Mouse (Mus musculus): ENCODE measurements at regions not wholly inside any gene's neighbourhood (a gene's known extent, or its start where the extent isn't known, plus 50 kb on each side); places are given as distances from the start of the nearest gene placed in this dataset.
"Not testable (repeated sequence)": the region's sequence is repeated elsewhere in the genome, so short reads cannot be mapped to it uniquely, and the experiment has no call there.

DNA sequence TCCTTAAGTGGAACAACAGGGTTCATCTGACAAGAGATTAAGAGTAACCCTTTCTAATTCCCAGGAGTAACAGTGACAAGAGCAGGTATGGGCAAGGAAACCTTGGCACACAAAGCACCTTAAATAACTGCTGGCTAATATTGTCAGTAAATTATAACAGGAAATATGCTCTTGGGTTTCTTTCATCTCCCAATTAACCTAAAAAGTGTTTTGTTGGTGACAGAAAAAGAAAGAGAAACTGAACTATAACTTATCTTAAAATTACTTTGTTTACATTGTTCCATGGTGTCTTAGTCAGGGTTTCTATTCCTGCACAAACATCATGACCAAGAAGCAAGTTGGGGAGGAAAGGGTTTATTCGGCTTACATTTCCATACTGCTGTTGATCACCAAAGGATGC, 170.0 kb upstream of the Ngly1 start:
- DNase-seq (ENCODE audit: low spot score in 2 of 2) = no peak

DNA sequence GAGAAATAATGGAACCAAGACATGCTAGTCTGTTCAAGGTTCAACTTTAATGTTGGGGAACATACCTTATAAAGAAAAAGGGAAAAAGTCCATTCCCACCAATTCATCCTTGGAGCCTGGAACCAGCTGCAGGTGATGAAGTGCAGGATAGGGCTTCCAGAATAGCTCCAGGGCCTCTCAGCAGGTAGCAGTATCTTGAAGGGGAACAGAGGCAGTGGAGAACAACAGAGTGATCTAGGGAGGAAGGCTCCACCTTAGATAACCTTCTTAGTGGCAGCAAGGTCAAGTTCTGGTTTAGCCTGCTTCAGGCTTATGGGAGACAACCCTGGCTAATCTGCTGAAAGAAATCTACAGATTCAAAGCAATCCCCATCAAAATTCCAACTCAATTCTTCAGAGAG, 161.8 kb upstream of the Ngly1 start:
- not testable (repeated sequence) for DNase-seq (ENCODE audit: low spot score in 2 of 2)

DNA sequence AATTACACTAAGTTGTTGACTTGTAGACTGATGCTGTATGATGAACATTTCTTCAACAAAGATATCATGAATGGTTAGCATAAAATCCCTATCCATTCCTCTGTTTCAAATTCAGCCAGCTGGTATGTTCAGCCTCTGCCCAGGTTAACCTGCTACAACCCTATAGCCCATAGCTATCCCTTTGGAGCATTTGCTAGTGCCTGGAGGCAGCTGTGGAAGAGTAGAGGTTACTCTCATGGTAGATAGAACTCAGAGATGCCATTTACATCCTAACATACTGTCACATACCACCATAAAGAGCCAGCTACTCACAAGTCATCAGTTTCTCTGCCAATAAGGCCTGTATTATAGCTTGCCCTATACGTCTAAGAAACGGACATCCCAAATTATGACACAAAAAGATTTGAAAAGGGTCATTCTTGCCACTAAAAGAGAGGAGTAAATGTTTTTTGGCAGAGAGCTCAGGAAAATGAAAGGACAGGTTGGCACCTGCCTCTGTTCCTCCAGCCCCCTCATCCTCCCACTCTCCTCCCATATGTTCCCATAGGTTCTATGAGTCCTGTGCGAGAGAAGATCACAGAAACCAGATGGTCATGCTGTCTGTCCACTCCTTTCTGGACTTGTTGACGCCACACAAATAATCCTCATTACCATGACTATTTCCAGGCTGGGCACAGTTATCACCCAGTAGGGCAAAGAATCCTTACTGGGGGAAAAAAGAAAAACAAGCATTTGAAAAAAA, 156.5 kb upstream of the Ngly1 start:
- no peak for DNase-seq (ENCODE audit: low spot score in 2 of 2)

DNA sequence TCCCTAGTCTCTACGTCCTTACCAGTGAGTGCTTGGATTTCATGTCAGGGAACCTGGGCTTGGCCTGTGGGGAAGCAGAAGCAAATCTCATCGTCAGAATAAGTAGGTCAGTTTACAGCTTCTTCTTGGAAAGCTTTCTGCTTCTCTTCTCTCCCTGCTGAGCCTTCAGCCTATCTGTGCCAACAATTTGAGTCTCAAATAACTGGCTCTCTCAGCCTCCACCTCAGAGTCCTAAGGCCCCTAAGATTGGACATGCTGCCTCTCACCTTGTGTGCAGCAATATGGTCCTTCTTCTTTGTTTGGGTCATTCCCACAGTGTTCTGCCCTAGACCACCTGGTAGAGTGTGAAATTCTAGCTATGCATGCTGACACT, 156.0 kb upstream of the Ngly1 start:
- DNase-seq (ENCODE audit: low spot score in 2 of 2) = no peak

DNA sequence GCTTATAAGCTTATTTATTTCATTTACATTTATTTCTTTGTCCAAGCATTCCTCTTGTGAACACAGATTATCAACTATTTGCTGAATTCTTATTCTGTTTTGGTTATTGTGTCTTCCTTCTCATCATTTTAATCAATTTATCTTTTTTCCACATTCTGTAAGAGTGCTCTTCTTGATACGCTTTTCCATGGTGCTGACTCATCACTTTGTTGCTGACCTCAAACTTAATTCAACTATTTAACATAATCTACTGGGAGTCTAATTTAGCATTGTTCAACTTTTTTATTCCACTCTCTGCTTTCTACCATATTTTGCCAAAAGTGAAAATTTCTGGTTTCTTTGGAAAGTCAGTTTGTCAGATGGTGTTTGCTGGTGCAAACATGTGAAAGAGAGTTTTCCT, 139.7 kb upstream of the Ngly1 start:
- no peak for DNase-seq (ENCODE audit: low spot score in 2 of 2)

DNA sequence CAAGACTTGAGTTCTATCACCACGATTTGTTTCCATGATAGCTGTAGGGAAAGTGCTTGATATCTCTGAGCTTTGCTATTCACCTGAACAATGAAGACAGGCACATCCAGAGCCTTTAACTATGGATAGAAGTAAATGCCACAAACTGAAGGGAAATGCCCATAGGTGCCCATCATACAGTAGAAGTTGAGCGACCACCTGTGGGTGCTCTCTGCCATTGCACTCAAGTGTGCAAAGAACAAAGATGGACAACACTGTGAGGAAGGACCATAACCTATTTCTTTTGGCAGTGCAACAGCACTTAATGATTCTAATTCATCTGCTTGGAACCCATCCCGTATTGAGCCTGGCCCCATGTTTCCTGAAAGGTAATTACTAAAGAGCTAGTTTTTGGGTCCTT, 116.4 kb upstream of the Ngly1 start:
- no peak for DNase-seq (ENCODE audit: low spot score in 2 of 2)

DNA sequence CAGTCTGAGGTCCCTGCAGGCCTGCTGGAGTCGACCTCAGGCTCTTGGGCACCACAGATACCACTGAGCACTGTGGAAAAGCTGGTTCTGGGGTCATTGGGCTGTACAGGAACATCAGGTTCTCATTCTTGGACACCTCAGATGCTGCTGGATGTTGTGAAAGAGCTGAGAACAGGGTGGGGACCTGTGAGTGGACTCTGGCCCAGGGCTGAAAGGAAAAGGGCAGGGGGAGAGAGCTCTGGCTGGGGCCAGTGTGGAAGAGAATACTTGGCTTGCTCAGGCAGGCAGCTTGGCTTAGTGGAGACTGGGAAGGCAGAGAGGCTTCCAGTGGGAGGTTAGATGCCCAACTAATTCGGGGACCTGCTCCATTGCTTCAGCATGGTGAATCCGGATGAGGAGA, 115.7 kb upstream of the Ngly1 start:
- DNase-seq (ENCODE audit: low spot score in 2 of 2) = no peak

DNA sequence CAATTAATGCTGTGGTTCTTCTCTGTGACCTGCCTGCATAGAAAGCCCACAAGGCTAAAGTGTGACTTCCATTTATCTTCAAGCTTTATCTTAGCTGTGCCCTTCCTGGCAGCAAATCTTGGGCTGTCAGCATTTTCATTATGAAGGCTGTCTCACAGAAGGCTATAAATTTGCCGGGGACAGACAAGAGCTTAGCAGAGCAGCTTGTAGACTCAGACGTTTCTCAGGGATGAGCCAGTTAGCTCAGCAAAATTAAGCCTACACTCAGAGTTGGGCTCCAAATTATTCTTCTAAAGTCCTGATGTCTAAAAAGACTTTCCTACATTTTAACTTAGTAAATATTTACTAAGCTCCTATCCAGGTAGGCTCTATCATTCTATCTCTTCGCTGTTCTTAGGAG, 112.9 kb upstream of the Ngly1 start:
- DNase-seq (ENCODE audit: low spot score in 2 of 2) = no peak

DNA sequence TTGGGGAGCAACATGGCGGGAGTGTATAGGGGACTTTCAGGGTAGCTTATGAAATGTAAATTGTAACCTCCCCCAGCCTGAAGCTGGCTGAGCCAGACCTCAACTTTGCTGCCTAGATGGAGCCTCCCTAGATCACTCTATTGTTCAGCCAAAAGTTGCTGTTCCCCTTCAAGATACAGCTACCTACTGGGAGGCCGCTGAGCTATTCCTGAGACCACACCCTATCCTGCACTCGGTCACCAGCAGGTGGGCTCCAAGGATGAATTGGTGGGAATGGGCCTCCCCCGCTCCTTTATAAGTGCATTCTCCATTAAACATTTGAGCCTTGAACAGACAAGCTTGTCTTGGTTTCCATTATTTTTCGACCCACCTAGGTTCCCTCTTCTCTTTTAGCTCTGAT, 104.8 kb upstream of the Ngly1 start:
- no peak for DNase-seq (ENCODE audit: low spot score in 2 of 2)

DNA sequence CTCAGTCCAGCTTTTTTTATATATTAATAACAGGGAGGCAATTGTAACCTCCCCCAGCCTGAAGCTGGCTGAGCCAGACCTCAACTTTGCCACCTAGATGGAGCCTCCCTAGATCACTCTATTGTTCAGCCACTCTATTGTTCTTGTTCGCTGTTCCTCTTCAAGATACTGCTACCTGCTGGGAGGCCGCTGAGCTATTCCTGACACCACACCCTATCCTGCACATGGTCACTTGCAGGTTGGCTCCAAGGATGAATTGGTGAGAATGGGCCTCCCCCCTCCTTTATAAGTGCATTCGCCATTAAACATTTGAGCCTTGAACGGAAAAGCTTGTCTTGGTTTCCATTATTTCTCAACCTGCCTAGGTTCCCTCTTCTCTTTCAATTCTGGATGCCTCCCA, 102.3 kb upstream of the Ngly1 start:
- DNase-seq (ENCODE audit: low spot score in 2 of 2) = no peak

DNA sequence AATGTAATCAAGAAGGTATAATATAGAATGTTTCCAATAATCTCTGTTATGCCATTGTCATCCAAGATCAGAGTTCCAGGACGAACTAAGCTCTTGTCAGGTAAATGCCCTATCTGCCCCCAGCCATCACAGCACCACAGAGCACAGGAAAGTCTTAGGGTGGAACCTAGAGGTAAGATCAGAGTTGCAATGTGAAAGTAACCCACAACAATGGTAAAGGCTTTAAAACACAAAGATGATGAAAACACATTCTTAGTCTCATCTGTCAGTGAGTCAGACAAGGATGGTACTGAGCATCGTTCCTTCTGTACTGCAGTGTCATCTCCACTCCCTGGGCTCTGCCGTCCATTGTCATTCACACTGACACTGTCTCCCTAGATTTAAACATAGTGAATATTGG, 97.3 kb upstream of the Ngly1 start:
- no peak for DNase-seq (ENCODE audit: low spot score in 2 of 2)

DNA sequence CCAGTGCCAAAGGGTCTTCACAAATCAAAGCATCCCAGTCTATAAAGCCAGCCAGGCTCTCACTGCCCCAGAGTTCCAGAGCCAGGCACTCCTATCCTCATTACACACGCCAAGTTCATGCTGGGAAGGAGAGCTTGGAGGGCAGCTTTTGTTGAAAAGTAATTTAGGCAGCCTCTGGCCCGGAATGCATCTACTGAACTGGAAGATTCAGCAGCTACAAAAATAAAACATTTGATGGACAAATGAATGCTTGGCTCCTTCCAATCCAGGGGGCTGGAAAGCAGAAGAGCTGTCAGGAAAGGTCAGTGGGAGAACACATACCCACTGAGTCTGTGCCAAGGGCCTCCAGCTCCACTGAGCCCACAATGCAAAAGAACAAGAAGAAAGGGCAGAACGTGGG, 96.4 kb upstream of the Ngly1 start:
- DNase-seq (ENCODE audit: low spot score in 2 of 2) = no peak

DNA sequence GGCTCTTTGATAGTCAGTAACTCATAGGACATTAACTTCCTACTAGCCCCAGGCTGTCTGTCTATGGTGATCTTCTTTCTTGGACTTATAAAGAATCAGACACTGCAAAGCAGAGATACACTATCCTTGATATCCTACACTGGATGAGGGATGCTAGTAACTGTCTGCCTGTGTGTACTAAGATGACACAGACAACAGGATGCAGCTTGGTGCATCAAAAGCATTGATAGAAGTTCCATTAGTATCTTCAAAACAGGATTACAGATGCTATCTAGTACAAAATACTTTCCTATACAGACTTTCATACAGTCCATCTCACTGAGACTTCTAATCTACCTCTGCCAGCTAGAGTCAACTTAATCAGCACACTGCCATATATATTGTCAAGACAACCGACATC, 94.0 kb upstream of the Ngly1 start:
- no peak for DNase-seq (ENCODE audit: low spot score in 2 of 2)

DNA sequence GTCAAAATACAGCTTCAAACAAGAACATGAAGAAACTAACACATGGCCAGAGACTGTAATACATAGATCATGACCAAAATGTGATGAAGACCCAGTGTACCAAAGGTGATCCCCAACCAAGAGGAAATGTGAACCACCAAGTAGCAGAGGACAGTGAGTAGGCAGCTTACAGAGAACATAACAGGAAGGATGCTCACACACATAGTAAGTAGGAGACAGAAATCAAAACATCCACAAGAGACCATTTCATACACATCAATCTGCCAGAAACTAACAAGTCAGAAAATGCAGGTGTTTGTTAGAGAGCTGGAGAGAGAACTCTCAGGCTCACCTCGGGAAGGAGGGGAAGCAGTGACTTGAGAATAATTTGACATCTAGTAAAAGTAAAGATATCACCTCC, 78.9 kb upstream of the Ngly1 start:
- DNase-seq (ENCODE audit: low spot score in 2 of 2) = no peak

DNA sequence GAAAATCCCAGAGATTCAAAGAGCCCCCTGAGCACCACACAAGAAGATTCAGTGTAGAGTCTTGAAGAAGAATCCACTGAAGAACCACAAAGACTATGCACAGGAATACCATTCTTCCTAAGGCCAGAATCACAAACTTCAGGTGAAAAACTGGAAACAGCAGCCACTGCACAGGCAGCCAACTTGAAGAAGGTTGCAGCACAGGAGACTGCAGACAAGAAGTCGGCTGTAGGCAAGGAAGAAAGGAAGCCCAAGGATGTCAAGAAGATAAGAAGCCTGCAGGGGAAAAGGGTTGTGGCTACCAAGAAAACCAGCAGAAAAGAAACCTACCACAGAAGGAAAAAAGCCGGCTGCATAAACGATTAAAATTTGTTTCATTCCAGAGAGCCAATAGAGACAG, 76.8 kb upstream of the Ngly1 start:
- DNase-seq (ENCODE audit: low spot score in 2 of 2) = no peak

DNA sequence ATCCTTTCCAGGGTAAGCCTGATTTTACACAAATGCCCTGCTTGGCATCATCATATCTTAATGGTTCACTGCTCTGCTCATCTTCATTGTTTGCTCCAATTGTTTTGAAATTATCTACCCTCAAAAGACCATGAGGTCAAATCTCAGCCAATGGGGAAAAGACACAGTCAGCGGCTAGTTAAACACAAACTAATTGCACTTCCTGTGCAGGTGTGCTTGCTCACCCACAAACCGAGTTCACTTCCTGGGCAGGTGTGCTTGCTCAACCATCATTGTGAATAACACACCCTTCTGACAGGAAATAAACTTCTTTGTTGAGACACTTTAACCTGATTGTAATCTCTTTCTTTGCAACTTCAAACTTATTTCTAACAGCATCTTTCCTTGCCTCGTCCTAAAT, 75.8 kb upstream of the Ngly1 start:
- DNase-seq (ENCODE audit: low spot score in 2 of 2) = no peak

DNA sequence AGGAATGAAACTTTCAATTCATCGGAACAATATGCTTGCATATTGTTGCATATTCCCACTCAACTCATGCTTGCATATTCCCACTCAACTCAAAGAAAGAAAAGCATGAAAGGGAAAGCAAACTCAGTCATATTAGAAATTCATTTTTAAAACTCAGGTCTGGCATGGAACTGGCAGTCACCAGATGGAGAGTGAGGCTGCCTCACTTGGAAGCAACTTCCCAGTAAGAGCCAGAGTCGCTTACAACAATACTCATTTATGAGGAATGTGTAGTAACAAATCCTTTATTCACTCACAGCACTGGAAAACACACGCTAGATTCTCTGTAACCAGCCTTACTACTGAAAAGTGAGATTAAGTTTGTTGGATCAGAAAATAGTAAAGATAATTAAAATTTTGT, 70.9 kb upstream of the Ngly1 start:
- no peak for DNase-seq (ENCODE audit: low spot score in 2 of 2)

DNA sequence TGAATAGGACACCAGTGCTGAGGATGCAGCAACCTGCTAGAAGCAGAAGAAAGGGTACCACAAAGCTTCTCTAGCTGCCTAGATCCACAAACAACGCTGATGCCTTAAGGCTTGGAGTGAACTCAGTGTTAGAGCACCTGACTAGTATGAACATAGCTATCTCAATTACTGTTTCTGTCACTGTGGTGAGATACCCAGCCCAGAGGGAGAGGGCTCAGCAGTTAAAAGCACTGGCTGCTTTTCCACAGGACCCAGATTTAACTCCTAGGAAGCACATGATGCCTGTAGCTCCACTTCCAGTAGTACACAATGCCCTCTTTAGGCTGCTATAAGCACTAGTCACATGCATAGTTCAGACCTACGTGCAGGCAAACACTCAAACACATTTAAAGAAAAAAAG, 67.3 kb upstream of the Ngly1 start:
- no peak for DNase-seq (ENCODE audit: low spot score in 2 of 2)

DNA sequence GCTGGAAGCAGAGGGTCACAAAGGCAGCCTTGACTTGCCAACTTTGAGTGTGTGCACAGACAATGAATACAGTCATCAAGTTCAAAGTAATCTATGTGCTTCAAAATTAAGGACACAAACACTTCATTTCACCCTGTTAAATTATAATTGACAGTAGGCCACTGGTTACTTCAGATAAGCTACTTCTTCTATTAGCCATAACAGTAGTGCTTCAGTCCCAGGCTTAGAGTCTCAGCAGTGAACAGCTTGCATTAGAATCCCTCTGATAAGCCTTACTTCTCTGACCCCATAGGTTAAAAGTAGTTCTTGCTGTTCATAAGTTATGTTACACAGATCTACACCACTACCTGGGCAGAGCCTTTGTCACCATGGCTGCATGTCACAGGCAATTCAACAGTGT, 63.8 kb upstream of the Ngly1 start:
- no peak for DNase-seq (ENCODE audit: low spot score in 2 of 2)
